Mouse (Mus musculus) forebrain, embryonic 11.5 days (tissue): ENCODE data around the gene Hdac4. TPM values are rescaled to one million over a fixed set of nuclear protein-coding genes. Genes with fewer than 3 reads are reported as not detected.

Source experiments
- ATAC-seq: fragments of 200-750 bp; cut with Nextera tagmentation; replicated peaks from 2 replicates; pipeline ENCODE4 v1.8.0; 2017; ENCODE audit warnings: moderate TSS enrichment; ENCODE audit not compliant: low FRiP score
- DNase-seq: peaks from one replicate; pipeline ENCODE4 v3.0.0-alpha.2; 2017; ENCODE audit warnings: low spot score
- H3K27ac ChIP-seq: fragments of 300-500 bp; sonication (generic); 2 replicates; pipeline ENCODE4 v1.5.1; 2014; ENCODE audit warnings: low read depth, low read length
- H3K27me3 ChIP-seq: fragments of 300-500 bp; sonication (generic); 2 replicates; pipeline ENCODE4 v1.6.1; 2014; ENCODE audit warnings: mild to moderate bottlenecking, low read length, mixed read lengths; ENCODE audit not compliant: control insufficient read depth, insufficient read depth
- H3K36me3 ChIP-seq: fragments of 300-500 bp; sonication (generic); 2 replicates; pipeline ENCODE4 v1.6.1; 2014; ENCODE audit warnings: mild to moderate bottlenecking, low read length, moderate library complexity, mixed read lengths; ENCODE audit not compliant: control insufficient read depth, insufficient read depth
- H3K4me1 ChIP-seq: fragments of 300-500 bp; sonication (generic); replicated peaks from 2 replicates; pipeline ENCODE4 v1.6.1; 2014; ENCODE audit warnings: low read length, mixed read lengths; ENCODE audit not compliant: control insufficient read depth, insufficient read depth
- H3K4me2 ChIP-seq: fragments of 300-500 bp; sonication (generic); 2 replicates; pipeline ENCODE4 v1.6.1; 2014; ENCODE audit warnings: low read depth, mild to moderate bottlenecking, low read length, moderate library complexity, mixed read lengths; ENCODE audit not compliant: severe bottlenecking
- H3K4me3 ChIP-seq: fragments of 300-500 bp; sonication (generic); 2 replicates; pipeline ENCODE4 v1.5.1; 2014; ENCODE audit warnings: low read depth, low read length
- H3K9ac ChIP-seq: fragments of 300-500 bp; sonication (generic); 2 replicates; pipeline ENCODE4 v1.6.1; 2014; ENCODE audit warnings: low read length
- H3K9me3 ChIP-seq: fragments of 300-500 bp; sonication (generic); 2 replicates; pipeline ENCODE4 v1.6.1; 2016; ENCODE audit warnings: low read length, mixed read lengths; ENCODE audit not compliant: control insufficient read depth
- WGBS: fragments of 180-500 bp; shearing (Covaris S2); extraction: QIAGEN DNeasy Blood & Tissue Kit; methylation state at CpG from one replicate; pipeline ENCODE4 v1.1.7; 2014; 5-methylcytosine and 5-hydroxymethylcytosine counted together
- polyA plus RNA-seq: library from polyadenylated mRNA; unstranded; fragments of >200 nt; fragmentation: Nextera tagmentation; extraction: Ambion mirVana; gene quantifications from 2 replicates; pipeline ENCODE4 v1.2.1, GENCODE M21; 2014

The Hdac4 gene
- polyA plus RNA-seq, 1 experiment from 2014 or later, result 29.6 TPM

GRCm38 (mm10) chr1:92144868-92145534 lies 50.5 kb downstream of the Hdac4 start:
- H3K27ac ChIP-seq, result no peak overlapping the region
- ATAC-seq (no peak), DNase-seq (no peak)
- no peaks in the 10 kb centered on the region for H3K9me3 ChIP-seq
- WGBS, result 86% methylated on average over 6 of the region's 6 CpGs
- H3K4me2 ChIP-seq, result no peak overlapping the region
- H3K4me3 ChIP-seq, result no peak overlapping the region
- H3K9ac ChIP-seq, result no peak overlapping the region
- no peaks in the 10 kb centered on the region for H3K27me3 ChIP-seq
- no peaks in the 10 kb centered on the region for H3K36me3 ChIP-seq
- no peaks in the 10 kb centered on the region; the same call in 1 of the 2 replicates for H3K4me1 ChIP-seq

GRCm38 (mm10) chr1:92143331-92143895 lies 52.1 kb downstream of the Hdac4 start:
- no peaks in the 10 kb centered on the region for H3K36me3 ChIP-seq
- WGBS, result 91% methylated on average over 6 of the region's 6 CpGs
- no peak overlapping the region for H3K4me2 ChIP-seq
- H3K9ac ChIP-seq, result no peak overlapping the region
- H3K27me3 ChIP-seq, result no peaks in the 10 kb centered on the region
- ATAC-seq (no peak), DNase-seq (no peak)
- H3K27ac ChIP-seq, result no peak overlapping the region
- H3K9me3 ChIP-seq, result no peaks in the 10 kb centered on the region
- no peaks in the 10 kb centered on the region; the same call in 1 of the 2 replicates for H3K4me1 ChIP-seq
- no peak overlapping the region for H3K4me3 ChIP-seq

GRCm38 (mm10) chr1:92142793-92143192 lies 52.7 kb downstream of the Hdac4 start:
- H3K27ac ChIP-seq, result no peak overlapping the region
- H3K36me3 ChIP-seq, result no peaks in the 10 kb centered on the region
- H3K9ac ChIP-seq, result no peak overlapping the region
- 81% methylated on average over 4 of the region's 4 CpGs for WGBS
- no peak for ATAC-seq
- DNase-seq, result no peak
- H3K9me3 ChIP-seq, result no peaks in the 10 kb centered on the region
- H3K4me2 ChIP-seq, result no peak overlapping the region
- no peak overlapping the region for H3K4me3 ChIP-seq
- no peaks in the 10 kb centered on the region; the same call in 1 of the 2 replicates for H3K4me1 ChIP-seq
- no peaks in the 10 kb centered on the region for H3K27me3 ChIP-seq

- Histone ChIP-seq H3K9me3 (no peaks in the 10 kb centered on the region), H3K4me3 (no peak overlapping the region), H3K36me3 (no peaks in the 10 kb centered on the region), H3K4me2 (no peak overlapping the region), H3K27ac (no peak overlapping the region), H3K27me3 (no peaks in the 10 kb centered on the region), H3K9ac (no peak overlapping the region), H3K4me1 (no peaks in the 10 kb centered on the region)
- DNase-seq (no peak), ATAC-seq (no peak)
- WGBS, result 94% methylated on average over 4 of the region's 4 CpGs
Measured at GRCm38 (mm10) chr1:92139001-92139400, 56.5 kb downstream of the Hdac4 start.

GRCm38 (mm10) chr1:92137136-92137848 lies 58.2 kb downstream of the Hdac4 start:
- Histone ChIP-seq H3K9me3 (no peaks in the 10 kb centered on the region), H3K4me2 (no peak overlapping the region), H3K27me3 (no peaks in the 10 kb centered on the region), H3K4me3 (no peak overlapping the region), H3K9ac (no peak overlapping the region), H3K36me3 (no peaks in the 10 kb centered on the region), H3K27ac (no peak overlapping the region), H3K4me1 (no peaks in the 10 kb centered on the region)
- ATAC-seq (no peak), DNase-seq (no peak)
- 94% methylated on average over 2 of the region's 2 CpGs for WGBS

GRCm38 (mm10) chr1:92136362-92136761 lies 59.1 kb downstream of the Hdac4 start:
- H3K9me3 ChIP-seq, result no peaks in the 10 kb centered on the region
- H3K27me3 ChIP-seq, result no peaks in the 10 kb centered on the region
- ATAC-seq, result no peak
- 90% methylated on average over 3 of the region's 3 CpGs for WGBS
- H3K4me3 ChIP-seq, result no peak overlapping the region
- H3K36me3 ChIP-seq, result no peaks in the 10 kb centered on the region
- no peak for DNase-seq
- H3K4me2 ChIP-seq, result no peak overlapping the region
- H3K27ac ChIP-seq, result no peak overlapping the region
- no peaks in the 10 kb centered on the region for H3K4me1 ChIP-seq
- no peak overlapping the region for H3K9ac ChIP-seq

- no peak for ATAC-seq
- Histone ChIP-seq H3K4me1 (no peaks in the 10 kb centered on the region), H3K27ac (no peak overlapping the region), H3K36me3 (no peaks in the 10 kb centered on the region), H3K9me3 (no peaks in the 10 kb centered on the region), H3K27me3 (no peaks in the 10 kb centered on the region), H3K4me2 (no peak overlapping the region), H3K4me3 (no peak overlapping the region), H3K9ac (no peak overlapping the region)
- DNase-seq, result no peak
- WGBS, result 70% methylated on average over 2 of the region's 2 CpGs
Measured at GRCm38 (mm10) chr1:92132181-92132580, 63.3 kb downstream of the Hdac4 start.

GRCm38 (mm10) chr1:92130470-92131100 lies 64.9 kb downstream of the Hdac4 start:
- H3K9me3 ChIP-seq, result no peaks in the 10 kb centered on the region
- DNase-seq (no peak), ATAC-seq (no peak)
- H3K9ac ChIP-seq, result no peak overlapping the region
- no peak overlapping the region for H3K27ac ChIP-seq
- no peaks in the 10 kb centered on the region for H3K36me3 ChIP-seq
- no peak overlapping the region for H3K4me3 ChIP-seq
- no peaks in the 10 kb centered on the region for H3K4me1 ChIP-seq
- H3K27me3 ChIP-seq, result no peaks in the 10 kb centered on the region
- 81% methylated on average over 6 of the region's 6 CpGs for WGBS
- H3K4me2 ChIP-seq, result no peak overlapping the region
